Mouse (Mus musculus): ENCODE data around the gene Pum2.
"Not testable (repeated sequence)": the region's sequence is repeated elsewhere in the genome, so short reads cannot be mapped to it uniquely, and the experiment has no call there.

Pum2 gene

DNA sequence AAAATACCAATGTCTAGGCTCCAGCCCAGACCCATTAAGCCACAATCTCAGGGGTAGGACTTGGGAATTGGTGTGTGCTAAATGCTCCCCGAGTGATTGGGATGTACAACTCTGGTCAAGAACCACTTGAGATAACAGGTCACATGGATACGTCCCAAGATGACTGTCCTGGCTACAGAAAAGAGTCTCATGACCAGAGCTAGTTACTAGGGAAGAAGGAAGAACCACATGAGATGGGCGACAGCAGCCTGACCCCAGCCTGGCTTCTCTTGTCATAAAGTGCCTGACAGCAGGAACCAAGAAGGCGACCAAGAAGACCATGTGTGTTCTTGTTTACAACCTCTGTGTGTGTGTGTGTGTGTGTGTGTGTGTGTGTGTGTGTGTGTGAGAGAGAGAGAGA lies 4.5 kb upstream of the Pum2 start:
- DNase-seq (ENCODE audit: low spot score in 2 of 2), result no peak

DNA sequence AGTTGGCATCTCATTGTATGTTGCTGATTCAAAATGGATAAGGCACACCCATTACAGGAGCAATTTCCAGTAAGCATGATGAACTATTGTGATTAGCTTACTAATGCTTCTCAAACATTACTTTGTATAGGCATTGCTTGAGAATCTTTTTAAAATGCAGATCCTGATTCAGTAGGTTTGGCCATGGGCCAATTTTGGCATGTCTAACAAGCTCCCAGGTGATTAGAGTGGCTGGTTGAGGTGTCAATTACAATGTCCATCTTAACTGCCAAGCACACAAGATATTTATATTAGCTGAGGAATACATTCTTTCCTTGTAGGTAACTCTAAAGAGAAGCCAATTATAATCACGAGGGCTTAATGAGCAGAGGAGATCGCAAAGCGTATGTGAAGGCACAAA lies 4.1 kb upstream of the Pum2 start:
- DNase-seq (ENCODE audit: low spot score in 2 of 2), result no peak

DNA sequence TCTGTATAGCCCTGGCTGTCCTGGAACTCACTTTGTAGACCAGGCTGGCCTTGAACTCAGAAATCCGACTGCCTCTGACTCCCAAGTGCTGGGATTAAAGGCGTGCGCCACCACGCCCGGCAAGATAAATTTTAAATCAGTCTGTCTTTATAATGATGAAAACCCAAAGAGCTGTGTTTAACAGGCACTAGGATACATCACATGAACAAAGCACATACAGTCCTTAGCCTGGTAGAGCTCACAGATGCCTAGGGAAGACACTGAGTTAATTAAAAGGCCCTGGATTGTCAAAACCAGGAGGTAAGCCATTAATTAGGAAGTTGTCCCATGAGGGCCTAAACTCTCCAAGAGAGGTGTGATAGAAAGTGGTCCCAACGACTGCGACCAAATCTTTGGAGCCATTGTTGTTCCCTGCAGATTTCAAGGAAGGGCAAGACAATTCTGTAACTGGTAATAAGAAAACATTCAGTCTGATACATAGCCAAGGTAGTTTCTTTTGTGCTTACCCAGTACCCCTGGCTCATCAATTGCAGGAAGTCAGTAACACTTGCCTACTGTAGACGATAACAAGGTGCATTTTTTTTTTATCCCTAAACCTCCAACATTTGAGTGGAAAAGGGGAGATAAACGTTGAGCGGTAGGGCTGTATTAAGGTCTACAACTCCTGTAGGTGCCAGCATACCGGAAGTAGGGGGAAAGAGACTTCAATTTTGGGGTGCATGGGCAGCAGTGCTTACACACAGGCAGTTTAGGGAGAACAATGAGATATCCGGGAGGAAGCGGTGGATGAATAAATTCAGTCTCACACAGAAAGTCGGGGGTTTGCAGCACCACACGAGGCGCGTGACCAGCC lies 587 bp upstream of the Pum2 start:
- DNase-seq (ENCODE audit: low spot score in 2 of 2), result no peak

DNA sequence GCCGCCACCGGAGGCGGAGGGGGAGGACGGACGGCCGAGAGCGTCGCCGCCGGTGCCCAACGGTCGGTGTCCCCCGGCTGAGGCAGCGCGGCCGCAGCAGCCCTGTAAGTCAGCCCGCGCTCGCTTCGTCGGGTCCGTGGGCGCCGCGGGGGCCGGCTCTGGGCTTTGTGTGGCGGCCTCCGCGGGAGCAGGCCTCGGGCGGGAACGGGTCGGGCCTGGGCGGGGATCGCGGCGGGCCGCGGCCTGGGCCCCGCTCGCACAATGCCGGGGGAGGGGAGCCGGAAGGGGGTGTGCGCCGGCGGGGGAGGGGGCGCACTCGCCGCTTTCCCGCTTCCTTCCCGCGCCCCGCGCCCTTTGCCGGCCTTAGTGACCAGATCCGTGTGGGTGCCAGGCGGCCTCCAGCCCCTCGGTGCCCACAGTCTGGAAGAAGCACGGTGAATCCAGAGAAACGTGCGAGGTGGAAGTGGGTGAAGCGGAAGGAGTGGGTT lies 487 bp downstream of the Pum2 start:
- DNase-seq (ENCODE audit: low spot score in 2 of 2), result peak; percentile 41 to 42

DNA sequence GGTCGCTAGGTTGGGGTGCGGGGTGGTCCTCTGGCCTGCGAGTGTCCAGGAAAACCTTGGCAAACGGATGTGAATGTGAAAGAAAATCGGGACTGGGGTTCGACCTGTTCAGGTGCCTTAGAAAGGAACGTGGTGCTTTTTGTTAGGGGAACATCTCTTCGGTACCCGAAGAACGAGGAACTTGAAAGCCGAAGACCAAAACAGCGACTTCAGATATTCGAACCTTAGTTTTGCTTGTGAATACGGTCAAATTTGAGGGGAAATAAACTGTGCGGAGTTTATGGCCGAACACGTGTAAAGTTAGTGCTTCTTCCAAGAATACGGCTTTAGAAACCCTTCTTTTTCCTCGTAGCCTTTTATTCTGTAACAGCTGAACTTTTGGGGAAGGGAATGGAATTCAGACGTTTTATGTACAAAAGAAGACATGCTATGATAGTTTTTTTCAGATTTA lies 982 bp downstream of the Pum2 start:
- DNase-seq (ENCODE audit: low spot score in 2 of 2), result no peak

DNA sequence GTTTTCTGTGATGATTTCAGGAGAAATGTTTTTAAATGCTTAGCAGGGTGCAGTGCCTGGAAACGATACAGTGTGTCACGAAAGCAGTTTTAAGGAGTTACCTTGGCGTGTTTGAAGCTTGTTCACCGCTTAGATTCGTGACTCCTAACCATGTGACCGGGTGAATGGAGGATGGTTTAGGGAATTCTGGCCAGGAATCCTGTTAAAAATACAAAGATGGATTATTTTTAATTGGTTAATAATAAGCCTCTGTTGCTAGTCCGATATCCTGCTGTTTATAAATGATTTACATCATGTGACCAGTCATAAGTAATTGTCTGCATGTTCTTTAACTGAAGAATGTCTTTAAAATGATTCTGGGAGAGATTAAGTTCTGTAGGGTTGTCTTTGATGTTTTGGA lies 1.4 kb downstream of the Pum2 start:
- no peak for DNase-seq (ENCODE audit: low spot score in 2 of 2)

DNA sequence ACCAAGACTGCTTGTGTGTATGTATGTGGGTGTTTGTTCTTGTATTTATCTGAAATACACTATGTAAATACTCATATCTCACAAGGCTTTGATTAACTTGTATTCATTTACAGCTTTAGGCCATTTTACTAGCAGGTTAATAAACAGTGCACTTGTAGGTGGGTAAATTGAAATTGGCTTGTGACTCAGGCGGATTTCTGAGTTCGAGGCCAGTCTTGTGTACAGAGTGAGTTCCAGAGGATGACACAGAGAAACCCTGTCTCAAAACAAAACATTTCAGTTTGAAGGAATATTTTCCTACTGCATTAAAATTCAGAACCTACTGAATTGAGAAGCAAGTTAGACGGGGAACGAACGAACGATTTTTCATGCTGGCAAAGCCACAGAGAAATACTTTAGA lies 2.4 kb downstream of the Pum2 start:
- DNase-seq (ENCODE audit: low spot score in 2 of 2), result no peak

DNA sequence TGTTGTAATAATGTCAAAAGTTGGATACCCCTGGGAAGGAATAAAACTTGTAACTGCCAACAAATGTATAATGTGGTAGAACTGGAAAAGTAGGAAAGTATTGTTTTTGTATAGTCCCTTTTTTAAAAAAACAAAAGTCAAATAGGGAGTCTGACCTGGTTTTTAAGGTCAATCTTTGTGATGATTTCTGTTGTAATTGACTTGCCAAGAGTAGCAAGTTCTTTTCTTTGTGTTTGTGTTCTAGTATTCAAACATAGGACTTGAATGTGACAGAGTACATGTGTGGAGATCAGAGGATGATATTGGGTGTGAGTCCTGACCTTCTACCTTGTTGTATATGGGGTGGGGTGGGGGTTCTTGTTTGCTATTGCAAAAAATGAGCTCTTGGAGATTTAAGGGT lies 4.0 kb downstream of the Pum2 start:
- no peak for DNase-seq (ENCODE audit: low spot score in 2 of 2)

DNA sequence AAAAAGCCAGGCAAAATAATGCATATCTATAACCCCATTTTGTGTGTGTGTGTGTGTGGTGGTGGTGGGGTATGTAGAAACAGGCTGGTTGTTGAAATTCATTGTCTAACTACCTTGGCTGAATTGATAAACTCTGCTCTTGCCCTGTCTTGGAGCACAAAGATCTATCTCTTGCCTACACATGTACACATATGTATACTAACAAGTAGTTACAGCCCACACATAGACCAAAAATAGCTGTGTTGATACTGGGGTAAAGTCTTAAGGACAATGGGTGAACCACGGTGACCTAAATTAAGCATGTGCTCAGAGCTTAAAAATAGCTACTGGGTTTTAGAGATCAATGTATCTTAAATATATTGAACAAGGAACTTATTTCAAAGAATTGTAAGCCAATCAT lies 10.3 kb downstream of the Pum2 start:
- no peak for DNase-seq (ENCODE audit: low spot score in 2 of 2)

DNA sequence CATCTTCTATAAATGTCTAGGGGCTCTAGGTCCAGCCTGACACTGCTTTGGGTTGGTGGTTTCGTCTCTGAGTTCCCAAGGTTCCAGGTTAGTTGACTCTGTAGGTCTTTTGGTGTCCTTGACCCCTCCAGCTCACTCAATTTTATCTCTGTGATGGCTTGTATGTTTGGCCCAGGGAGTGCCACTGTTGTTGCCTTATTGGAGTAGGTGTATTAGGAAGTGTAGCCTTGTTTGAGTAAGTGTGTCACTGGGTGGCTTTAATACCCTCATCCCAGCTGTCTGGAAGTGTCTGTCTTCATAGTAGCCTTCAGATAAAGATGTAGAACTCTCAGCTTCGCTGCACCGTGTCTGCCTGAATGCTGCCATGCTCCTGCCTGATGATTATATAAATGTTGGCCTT lies 11.1 kb downstream of the Pum2 start:
- DNase-seq (ENCODE audit: low spot score in 2 of 2), result no peak

DNA sequence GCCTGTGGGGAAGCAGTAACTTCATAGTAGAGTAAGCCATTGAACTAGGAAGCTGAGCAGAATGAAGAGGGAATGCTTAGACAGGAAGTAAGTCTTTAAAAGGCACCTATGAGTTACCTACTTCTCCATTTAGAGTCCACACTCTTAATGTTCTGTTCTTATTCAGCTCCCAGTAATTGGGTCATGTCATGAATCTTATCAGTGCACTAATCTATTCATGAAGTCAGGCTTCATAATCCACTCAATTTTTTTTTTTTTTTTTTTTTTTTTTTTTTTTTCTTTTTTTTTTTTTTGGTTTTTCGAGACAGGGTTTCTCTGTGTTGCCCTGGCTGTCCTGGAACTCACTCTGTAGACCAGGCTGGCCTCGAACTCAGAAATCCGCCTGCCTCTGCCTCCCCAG lies 15.9 kb downstream of the Pum2 start:
- DNase-seq (ENCODE audit: low spot score in 2 of 2), result not testable (repeated sequence)

DNA sequence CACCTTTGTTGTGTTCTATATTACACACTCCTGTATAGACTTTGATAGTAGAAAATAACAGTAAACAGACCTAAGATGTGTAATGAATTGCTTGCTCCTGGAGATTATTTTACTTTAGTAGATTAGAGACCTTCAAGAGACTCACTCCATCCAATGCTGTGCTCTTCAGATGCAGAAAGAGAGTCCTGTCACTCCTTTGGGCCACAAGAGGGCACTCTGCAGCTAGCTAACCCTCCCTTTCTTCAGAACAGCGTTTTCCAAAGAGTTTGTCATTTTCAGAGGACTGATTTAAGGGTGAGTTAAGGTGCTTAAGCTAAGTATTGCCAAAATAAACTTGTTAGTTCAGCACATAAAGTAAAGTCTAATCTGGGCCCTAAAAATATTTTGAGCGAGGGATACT lies 25.0 kb downstream of the Pum2 start:
- peak in 1 of 2 experiments; percentile 38 for DNase-seq (ENCODE audit: low spot score in 2 of 2)

DNA sequence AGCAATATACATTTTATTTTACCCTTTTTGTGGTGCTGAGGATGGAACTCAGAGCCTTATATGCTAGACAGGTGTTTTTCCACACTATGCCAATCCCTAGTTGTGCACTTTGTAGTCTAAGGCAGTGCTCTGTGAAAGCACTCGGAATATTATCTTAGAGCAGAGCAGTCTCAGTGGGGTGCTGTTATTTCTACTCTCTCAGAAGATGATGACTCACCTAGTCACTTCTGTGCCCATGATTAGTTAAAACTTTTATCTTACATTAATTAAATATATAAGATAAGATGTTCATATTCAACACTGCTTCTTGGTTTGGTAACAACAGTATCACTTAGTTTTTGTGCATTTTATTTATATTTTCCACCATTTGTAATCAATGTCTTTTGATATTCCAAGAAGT lies 30.1 kb downstream of the Pum2 start:
- no peak for DNase-seq (ENCODE audit: low spot score in 2 of 2)

DNA sequence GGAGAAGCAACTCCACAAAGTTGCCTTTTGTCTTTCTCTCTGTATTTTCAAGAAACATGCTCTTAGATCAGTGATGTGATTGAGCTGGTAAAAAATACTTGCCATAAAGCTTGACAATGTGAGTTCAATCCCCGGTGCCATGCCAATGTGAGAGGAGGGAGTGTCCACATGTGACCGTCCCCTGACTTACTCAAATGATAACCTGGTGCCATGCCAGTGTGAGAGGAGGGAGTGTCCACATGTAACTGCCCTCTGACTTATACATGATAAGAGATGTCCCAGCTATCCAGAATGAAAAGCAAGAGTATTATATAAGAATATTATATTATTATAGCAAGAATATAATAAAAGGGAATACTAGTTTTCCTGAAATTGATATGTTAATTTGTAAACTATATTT lies 34.9 kb downstream of the Pum2 start:
- DNase-seq (ENCODE audit: low spot score in 2 of 2), result no peak

DNA sequence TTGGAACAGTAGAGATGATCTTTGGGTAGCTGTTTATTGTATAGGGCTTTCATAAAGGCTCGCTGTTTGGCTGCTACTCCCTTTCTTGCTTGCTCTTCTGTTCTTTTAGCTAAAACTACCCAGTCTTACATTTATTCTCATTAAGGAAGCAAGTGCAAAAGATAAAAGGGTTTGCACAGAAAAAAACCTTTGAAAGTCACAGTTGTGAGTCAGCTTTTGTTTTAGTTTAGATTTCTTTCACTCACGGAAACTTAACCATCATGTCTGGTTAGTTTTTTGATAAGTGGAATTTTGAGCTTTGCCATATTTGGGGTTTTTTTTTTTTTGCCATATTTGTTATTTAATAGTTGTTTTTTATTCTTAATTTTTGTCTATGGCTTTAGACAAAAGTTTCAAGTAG lies 38.7 kb downstream of the Pum2 start:
- DNase-seq (ENCODE audit: low spot score in 2 of 2), result no peak

DNA sequence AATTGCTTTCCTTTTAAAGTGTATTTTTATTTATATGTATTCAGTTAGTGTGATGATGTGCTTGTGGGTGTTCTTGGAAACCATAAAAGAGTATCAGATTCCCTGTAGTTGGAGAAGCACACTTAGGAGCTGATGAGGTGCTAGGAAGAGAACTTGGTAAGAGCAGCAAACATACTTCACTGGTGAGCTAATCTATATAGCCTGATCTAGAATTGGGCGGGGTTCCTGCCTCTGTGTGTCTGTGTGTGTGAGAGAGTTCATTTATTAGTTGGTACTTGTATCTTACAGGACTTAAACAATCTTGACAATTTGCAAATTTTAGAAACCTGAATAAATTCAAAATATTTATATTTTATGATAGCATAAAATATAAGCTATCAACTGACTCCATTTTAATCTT lies 42.2 kb downstream of the Pum2 start:
- DNase-seq (ENCODE audit: low spot score in 2 of 2), result no peak

DNA sequence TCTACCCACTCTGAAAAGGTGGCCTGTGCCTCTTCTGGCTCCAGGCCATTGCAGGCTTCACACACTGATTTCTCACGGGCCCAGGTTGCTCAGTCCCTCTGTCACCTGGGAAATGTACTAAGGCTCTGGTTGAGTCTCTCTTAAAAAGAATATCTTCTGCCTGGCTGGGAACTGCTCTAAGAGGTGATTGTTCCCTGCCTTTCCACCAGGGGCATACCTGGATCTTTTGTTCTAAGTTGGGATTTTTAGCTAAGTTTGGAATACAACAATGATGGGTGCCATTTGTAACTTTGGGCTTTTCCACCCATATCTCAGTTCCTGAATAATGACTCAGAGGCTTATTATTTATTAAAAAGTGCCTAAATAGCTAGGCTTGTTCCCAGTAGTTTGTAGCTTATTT lies 53.0 kb downstream of the Pum2 start:
- no peak for DNase-seq (ENCODE audit: low spot score in 2 of 2)

DNA sequence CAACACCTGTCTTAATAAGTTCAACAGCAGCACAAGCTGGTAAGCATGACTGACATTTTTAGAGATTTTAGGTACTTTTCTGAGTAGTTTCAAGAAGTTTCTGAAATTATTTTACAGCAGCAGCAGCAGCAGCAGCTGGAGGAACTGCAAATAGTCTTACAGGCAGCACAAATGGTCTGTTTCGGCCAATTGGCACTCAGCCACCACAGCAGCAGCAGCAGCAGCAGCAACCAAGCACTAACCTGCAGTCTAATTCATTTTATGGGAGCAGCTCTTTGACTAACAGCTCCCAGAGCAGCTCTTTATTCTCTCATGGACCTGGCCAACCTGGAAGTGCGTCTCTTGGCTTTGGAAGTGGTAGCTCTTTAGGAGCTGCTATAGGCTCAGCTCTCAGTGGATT lies 54.8 kb downstream of the Pum2 start:
- DNase-seq (ENCODE audit: low spot score in 2 of 2), result no peak

DNA sequence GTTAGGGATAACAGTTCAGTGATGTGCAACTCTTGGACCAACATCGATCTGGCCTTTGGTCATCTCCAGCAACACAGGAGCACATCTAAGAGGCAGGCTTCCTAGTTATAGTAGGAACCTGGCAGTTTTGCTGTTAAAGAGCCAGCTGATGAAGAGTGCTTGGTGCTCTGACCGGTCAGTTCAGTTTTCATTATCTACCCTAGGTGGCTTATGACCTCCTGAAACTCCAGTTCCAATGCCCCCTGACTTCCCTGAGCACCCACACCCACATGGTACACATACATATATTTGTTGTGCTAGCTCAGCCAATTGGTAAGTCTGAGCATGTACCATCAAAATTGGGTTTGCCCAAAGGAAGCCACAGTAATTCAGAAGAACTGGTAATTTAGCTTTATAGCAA lies 79.7 kb downstream of the Pum2 start:
- DNase-seq (ENCODE audit: low spot score in 2 of 2), result no peak

DNA sequence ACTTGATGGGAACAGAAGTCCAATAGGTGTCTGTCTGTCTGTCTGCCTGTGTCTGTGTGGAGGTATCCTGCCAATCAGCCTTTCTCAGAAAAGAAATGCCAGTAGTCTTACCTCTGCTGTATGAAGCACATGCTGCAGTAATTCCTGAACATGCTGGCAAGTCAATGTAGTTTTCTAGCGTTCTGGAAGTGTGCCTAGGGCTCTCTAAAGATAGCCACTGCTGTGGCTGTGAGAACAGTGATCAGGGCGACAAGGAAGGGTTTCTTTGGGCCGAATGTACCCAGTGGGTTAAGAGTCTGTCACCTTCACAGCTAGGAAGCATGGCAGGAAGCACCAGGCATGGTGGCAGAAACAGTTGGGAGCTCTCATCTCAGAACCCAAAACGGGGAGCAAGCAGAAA lies 80.2 kb downstream of the Pum2 start:
- no peak for DNase-seq (ENCODE audit: low spot score in 2 of 2)

DNA sequence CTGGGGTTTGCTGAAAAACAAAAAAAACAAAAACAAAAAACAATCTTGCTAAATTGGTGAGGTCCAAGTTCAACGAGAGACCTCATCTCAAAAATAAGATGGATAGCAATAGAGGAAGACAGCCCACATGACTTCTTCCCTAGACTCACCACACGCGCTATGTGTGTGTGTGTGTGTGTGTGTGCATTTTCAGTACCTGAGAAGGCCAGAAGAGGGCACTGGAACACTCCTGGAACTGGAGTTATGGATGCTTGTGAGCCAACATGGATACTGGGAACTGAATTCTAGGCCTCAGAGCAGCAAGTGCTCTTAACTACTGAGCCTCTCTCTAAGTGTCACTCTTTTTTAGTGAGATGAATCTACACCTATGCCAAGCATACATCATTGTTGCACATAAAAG lies 84.1 kb downstream of the Pum2 start:
- no peak for DNase-seq (ENCODE audit: low spot score in 2 of 2)

DNA sequence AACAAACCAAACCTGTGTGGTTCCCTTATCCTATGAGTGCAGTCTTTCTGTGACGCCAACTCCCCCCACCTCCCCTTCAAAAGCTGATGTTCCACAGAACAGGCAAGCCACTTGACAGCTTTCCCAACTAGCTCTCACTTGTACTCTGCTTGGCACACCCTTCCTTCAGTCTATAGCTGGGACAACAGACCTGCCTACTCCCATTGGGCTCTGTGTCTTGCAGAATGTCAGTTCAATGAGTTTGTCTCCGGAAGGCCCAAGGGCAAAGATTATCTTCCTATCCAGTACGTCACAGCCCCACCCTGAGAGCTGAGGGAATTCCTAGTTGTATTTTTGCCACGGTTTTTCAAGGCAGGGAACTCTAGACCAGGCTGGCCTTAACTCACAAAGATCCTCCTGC lies 85.2 kb downstream of the Pum2 start:
- DNase-seq (ENCODE audit: low spot score in 2 of 2), result no peak

DNA sequence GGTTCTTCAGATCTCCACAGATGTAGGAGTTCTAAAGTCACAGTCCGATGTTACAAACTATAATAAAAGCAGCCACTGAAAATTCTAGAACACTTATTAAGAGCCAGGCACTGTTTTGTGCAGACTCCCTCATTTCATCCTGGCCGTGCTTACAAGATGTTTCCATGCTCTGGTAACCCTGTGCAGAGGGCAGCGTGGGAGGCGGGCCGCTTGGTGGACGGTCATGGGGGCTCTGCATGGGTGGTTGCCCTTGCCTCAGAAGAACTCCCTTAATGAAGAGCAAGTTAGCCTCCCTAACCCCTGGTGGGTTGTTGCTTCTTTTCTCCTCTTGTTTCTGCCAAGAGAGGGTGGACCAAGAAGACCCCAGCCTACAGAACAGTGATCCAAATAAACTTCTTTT lies 85.8 kb downstream of the Pum2 start:
- DNase-seq (ENCODE audit: low spot score in 2 of 2), result no peak

DNA sequence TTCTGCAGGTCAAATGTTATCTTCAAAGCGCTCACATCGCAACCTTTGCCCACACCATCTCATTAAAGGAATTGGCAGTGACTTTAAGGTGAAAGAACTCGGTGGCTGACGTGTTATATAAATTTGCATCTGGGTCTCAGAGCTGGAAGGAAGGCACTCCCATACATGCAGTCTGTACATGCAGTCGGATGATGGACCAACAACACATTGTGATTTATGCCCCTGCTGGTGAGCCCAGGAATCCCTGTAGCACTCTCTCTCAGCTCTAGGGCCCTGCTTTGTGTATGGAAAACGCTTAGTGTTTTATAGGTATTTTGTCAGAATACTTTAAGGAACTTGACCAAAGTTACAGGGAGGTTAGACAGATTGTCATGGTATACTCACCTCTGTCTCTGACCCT lies 86.6 kb downstream of the Pum2 start:
- no peak for DNase-seq (ENCODE audit: low spot score in 2 of 2)

All from spleen, postnatal 14 days (tissue).